ENCODE assay signal across 16 mouse cellular contexts in the genomic region with DNA sequence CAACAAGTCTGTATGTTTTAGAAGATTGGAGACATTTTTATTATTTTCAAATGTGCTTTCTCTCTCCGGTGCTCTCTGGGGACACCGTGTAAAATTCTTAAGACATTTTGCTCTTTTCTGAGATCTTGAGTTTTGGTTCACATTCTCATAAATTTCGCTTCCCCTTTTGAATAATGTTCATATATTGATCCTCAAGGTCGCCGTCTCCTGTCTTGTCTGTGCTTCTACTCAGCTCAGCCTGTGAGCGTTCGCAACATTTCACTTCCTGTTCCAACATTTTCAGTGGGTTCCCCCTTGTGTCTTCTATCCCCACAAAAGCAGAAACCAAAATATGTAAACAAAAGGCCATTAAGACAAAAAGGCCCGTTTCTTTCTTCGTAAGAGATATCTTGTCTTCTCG.
"Had no signal": no experiment of that assay in that cellular context is flagged by ENCODE, and none has a peak within 500 bp of the region (broad histone marks: within the 10 kb centered on the region; RNA-seq: fewer than 3 reads in every experiment).

No protein-coding gene starts in this region.

- H3K9ac ChIP-seq: neural tube, embryonic 13.5 days; neural tube, embryonic 15.5 days; stomach, embryonic 15.5 days had no signal

- H3K4me1 ChIP-seq: neural tube, embryonic 13.5 days; neural tube, embryonic 15.5 days; stomach, embryonic 15.5 days had no signal

- H3K27ac ChIP-seq: neural tube, embryonic 13.5 days; neural tube, embryonic 15.5 days; stomach, embryonic 15.5 days; stomach, postnatal 0 days had no signal

- H3K36me3 ChIP-seq: neural tube, embryonic 13.5 days; neural tube, embryonic 15.5 days; stomach, embryonic 15.5 days had no signal

- H3K27me3 ChIP-seq: neural tube, embryonic 13.5 days; neural tube, embryonic 15.5 days; stomach, embryonic 15.5 days had no signal

- H3K4me2 ChIP-seq: neural tube, embryonic 13.5 days; neural tube, embryonic 15.5 days; stomach, embryonic 15.5 days had no signal

- DNase-seq: retina, postnatal 1 day; right cerebral cortex, adult 18-20 months; right cerebral cortex, postnatal 14 days; right cerebral cortex, postnatal 25 days; right cerebral cortex, postnatal 4 days; spleen, adult 18-20 months; thymus, adult 18-20 months; thymus, adult 2 months; thymus, postnatal 14 days; thymus, postnatal 25 days; thymus, postnatal 36 days; thymus, postnatal 4 days had no signal

- H3K4me3 ChIP-seq: neural tube, embryonic 13.5 days; neural tube, embryonic 15.5 days; stomach, embryonic 15.5 days had no signal

- H3K9me3 ChIP-seq: neural tube, embryonic 13.5 days; neural tube, embryonic 15.5 days; stomach, embryonic 15.5 days had no signal
